Mouse (Mus musculus) cerebellum, adult (tissue): ENCODE results near the gene Drosha.
"Not testable (repeated sequence)": the region's sequence is repeated elsewhere in the genome, so short reads cannot be mapped to it uniquely, and the experiment has no call there.

Experiments used
- ATAC-seq: cut with Nextera tagmentation; 2 replicates; pipeline ENCODE4 v1.9.2; 2017; ENCODE audit warnings: mild to moderate bottlenecking, moderate library complexity, mixed read lengths; ENCODE audit not compliant: insufficient number of reproducible peaks, low FRiP score, low TSS enrichment

Gene Drosha

DNA sequence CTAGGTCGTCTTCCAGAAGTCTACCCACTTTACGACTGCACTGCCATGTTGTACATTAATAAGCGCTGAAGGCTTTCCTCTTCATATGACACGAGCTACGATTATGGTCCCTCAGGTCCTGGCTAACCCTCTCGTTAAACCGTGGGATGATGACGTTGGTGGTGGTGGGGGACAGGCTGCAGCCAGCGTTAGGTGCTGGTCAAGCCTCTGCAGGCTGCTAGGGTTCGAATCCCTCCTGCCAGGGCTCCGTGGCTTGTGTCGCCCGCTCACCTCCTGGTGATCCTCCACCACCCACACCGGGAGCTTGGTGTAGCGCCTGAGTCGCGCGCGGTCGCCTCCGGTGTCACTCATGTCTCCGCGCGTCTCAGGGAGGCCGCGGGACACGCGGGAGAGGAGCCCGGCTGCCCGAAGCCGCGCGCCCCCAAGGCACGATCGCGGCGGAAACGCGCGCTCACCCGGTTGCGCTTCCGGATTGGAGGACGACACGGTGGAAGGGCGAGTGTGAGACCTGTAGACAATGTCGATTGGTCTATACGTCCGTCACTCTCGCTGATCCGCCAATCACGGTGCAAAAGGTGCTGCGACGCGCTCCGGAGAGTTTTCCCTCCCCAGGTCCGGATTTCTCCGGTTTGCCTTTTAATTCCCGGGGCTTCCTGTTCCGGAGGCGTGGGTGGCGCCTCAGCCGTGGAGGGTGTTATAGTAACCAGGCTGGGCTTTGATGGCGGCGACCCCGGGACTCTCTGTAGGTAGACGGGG lies at the start of gene Drosha, which contains the start of gene 6030458C11Rik:
Gene Drosha, plus strand, starts transcription at position 619 of the 756 bp plus-strand sequence.
Gene 6030458C11Rik, minus strand, starts transcription at position 453 of the 756 bp plus-strand sequence.
- ATAC-seq, result peak; percentile 99

DNA sequence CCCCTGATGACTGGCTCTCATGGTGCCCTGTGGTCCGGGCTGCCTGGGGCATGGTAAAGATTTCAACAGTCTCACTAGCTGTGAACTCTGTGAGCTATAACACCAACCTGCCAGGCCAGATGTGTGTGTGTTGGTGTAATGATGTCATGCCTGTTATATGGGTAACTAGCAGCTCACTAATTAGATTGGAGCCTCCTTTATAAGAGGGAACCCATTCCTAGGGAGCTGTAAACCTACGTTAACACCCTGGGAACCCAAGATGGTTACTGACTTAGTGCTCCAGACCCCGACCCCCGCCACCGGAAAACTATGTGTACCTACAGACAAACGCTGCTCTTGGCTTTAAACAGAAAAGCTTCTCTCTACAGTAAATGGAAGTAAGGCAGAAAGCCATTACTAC lies 43.3 kb upstream of the Drosha start:
- no peak for ATAC-seq

DNA sequence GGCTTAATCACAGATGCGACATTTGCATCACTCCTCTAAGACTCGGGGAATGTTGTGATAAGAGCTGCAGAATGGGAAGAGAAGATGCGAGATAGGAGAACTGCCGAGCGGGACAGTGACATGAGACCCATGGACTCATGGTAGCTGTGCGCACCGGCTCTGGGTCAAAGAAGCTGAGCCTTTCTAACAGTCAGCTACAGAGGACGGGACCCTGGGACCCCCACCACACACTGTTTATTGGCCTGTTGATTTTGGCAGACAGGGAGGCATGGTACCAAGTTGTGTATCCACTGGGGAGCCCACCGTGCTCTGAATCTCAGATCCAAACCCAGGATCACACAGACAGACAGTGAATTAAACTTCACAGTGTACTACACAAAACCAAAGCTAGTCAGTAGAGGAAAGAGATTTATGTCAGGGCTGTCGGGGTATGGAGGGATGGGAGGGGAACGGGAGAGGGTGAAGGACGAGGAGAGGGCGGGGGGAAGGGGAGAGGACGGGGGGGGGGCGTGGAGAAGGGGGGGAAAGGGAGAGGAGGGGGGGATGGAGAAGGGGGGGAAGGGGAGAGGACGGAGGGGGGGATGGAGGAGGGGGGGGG lies 42.8 kb upstream of the Drosha start:
- no peak for ATAC-seq

DNA sequence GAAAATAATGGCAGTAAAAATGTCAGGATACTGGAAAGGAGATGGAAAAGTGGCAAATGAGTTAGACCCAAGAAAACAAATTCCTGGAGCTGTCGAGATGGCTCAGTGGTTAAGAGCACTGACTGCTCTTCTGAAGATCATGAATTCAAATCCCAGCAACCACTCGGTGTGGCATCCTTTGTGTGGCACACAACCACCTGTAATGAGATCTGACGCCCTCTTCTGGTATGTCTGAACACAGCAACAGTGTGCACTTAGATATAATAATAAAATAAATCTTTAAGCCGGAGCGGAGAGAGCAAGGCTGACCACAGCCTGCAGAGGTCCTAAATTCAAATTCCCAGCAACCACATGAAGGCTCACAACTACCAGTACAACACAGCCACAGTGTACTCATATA lies 36.1 kb upstream of the Drosha start:
- no peak for ATAC-seq

DNA sequence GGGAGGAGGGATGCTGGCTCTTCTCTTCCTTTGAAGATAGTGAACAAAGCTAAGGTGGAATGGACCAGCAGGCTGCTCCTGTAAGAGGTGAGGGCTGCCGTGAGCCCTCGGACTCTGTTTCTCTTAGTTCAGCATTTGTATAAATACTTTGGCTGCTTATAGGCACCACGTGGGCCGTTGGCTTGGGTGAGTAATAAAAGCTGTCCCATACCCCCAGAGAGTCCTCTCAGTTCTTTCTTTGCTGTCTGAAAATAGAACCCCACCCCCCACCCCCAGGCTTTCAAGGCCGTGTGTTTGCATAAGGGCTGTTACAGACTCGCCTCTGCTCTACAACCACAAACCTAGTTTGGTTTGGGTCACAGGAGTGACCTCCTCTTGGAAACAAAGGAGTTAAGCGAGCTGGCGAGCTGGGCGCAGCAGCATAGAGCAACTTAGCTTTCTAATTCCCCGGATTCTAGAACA lies 35.2 kb upstream of the Drosha start:
- ATAC-seq, result no peak

DNA sequence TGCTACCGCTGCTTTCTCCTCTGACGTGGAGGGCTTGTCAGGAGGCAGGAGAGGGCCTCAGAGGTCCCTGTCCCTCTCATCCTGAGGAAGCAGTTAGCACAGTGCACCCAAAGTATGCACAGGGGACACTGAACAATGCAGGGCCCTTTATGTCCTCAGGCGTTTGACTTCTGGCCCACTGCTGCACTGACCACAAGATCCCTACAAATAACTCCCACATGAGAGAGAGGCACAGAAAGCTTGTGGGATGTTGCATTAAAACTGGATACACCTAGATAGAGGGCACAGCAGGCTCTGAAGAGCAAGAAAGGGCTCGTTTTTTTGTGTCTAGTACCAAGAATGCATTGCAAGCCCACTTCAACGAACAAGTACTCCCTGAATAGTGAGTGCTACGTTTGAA lies 30.3 kb upstream of the Drosha start:
- ATAC-seq, result no peak

DNA sequence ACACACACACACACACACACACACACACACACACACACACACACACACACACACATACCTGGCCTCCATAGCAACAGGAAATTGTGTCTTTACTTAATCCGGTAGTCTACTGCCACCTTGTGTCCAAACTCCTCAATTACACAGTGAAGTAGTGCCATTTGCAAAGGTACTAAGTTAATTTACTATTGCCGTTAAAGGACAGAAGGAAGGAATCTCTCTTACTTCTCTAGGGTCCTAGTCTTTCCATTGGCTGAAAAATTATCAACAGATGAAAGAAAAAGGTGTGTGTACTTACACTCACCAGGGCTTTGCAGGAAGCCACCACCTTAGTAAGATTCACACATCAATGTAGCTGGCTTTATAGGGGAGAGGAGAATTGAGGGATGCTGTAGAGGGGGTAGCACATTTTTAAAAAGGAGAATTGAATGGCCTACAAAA lies 29.1 kb upstream of the Drosha start:
- no peak for ATAC-seq

DNA sequence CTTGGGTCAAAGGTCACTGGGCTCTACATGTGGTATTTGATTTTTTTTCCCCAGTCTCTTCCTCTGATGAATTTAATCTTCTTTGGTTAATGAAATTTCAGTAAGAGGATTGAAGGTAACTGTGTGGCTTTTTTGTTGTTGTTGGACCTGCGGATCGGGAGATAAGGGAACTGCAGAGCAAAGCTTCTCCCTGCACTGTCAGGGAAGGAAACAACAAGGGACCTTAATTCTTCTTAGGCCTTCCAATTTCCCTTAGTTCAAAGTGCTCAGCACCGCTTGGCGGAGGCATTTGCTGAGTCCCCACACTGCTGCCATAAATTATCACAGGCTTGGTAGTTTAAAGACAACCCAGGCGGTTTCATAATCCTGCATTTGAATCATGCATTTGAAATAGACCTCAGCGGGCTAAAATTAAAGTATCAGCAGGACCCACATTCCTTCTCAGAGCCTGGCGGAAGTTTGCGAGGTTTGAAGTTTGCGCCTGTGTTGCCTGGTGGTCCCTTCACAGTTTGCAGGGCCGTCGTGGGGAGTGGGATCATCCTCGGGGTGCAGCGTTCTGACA lies 28.6 kb upstream of the Drosha start:
- ATAC-seq, result no peak

DNA sequence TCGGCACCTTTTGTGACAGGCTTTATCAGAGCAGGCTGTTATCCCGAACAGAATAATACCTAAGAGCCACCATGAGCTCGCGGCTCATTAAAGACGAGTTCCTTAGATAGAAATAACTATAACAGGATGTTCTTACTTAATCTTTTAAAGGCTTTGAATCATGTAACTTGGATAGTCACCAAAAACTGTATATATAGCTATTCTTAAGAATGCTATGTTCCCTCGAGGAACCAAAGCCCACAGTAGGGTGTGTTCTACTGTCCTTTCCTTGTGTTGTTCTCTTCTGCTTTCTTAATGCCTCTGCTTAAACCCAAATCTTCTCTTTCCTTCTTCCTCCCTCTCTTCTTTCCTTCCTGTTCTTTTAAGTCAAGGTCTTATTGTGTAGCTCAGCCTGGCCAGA lies 26.6 kb upstream of the Drosha start:
- no peak for ATAC-seq

DNA sequence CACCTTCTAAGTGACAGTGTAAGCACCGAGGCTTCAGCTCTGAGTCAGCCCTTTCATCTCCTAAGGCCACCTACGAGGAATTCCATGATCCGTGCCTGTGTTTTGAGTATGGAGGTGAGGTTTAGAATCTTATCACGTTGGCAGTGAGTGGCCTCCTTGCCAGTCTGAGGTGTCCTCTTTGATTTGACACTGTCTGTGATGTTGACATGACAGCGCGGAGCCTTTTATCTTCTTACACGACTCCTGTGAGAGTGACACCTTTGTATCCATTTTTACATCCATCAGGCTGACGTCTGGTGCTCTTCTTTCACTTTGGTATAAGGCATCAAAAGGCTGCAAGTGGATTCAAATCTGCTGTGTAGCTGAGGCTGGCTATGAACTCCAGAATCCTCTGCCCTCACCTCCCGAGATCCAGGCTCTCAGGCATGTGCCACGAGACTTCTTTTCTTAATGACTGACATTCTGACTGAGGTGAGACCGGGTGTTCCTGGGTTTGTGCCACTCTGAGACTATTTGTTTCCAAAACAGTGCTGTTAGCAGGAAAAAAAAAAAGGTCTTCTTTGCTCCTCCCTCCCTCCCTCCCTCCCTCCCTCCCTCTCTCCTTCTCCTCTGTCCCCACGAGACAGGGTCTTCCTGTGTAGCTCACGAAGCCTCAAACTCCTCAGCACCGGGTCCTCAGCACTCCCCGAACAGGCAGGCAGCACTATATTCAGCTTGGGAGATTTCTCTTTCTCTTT lies 24.0 kb upstream of the Drosha start:
- ATAC-seq, result no peak

DNA sequence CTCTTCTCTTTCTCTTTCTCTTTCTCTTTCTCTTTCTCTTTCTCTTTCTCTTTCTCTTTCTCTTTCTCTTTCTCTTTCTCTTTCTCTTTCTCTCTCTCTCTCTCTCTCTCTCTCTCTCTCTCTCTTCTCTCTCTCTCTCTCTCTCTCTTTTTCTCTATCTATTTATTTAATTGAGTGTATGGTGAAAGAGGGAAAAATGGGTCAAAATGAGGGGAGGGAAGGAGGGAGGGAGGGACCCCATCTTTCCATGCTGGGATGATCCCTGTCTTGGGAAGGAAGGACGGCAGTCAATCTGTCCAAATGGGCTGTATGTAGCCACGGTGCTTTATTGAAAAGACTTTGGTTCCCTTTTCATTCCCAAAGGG lies 23.5 kb upstream of the Drosha start:
- not testable (repeated sequence) for ATAC-seq

DNA sequence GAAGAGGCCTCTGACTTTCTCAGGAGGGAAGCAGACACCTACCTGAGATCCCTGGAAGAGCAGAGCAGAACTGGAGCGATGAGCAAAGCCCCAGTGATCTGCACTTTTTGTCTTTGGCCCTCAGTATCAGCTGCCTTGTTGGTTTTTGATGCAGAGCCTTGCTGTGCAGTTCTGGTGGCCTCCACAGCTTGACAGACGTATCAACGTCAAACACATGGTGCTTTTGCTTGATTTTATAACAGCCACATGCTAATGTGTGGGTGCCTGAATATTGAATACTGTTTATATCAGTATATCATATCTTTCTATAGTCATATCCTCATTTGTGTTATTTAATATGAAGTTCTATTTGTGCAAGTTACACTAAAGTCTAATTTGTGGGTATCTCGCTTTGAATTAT lies 19.5 kb upstream of the Drosha start:
- ATAC-seq, result no peak

DNA sequence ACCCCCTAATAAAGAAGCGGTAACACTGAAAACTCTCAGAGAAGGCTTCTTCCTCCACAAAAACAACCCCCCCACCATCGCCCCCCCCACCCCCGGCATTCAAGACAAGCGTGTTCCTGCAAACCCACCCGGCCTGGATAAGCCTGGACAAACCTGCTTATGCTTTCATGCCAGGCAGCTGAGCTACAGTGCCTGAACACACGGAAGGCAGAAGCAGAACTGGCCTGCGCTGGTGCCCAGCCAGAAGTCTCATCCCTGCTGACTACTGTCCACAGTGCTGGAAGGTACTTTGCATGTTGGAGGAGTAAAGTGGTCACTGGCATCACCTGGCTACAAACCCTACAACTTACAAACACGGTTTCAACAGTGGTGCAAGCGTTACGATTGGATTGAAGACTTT lies 17.5 kb upstream of the Drosha start:
- ATAC-seq, result no peak

DNA sequence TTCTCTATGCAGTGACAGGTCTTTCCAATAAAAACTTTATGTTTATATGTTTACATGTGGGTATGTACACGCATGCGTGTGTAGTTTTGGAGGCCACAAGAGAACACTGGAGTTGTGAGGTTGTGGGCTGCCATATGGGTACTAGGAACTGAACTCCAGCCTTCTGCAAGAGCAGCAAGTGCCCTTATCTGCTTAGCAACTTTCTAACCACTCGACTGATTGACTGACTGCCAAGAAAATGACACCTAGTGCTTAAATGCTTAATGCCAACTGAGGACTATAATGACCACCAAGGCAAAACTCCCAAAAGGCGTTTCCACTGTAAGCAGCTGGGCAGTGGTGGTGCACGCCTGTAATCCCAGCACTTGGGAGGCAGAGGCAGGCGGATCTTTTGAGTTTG lies 15.3 kb upstream of the Drosha start:
- ATAC-seq, result no peak

DNA sequence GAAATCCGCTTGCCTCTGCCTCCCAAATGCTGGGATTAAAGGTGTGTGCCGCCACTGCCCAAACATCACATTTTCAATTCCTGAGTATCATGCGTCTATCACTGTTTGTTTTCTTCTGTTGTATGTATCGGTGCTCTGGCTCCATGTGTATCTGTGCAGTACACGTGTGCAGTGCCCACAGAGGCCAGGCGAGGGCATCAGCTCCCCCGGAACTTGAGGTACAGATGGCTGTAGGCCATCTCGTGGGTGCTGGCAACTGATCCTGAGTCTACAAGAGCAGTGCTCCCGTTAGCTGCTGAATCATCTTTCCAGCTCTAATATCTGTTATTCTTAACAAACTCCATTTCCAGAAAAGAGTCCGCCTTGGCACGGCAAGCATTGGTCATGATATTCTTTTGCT lies 12.0 kb upstream of the Drosha start:
- ATAC-seq, result no peak

DNA sequence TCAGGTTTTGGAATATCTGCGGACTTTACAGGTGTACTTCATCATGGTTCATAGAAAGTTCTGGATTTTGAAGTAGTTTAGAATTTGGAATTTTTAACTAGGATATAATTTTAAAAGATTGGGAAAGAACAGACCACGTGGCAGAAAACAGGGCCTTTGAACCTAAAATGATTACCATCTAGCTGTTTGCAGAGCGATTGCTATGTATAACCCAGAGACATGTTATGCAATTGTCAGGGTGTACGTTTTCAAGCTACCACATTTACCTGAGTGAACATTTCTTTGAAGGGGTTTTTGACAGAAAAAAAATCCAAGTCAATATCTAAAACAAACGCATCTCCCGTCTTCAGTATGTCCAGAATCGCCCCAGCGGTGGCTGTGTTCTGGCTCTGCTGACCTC lies 7.0 kb upstream of the Drosha start:
- ATAC-seq, result no peak

DNA sequence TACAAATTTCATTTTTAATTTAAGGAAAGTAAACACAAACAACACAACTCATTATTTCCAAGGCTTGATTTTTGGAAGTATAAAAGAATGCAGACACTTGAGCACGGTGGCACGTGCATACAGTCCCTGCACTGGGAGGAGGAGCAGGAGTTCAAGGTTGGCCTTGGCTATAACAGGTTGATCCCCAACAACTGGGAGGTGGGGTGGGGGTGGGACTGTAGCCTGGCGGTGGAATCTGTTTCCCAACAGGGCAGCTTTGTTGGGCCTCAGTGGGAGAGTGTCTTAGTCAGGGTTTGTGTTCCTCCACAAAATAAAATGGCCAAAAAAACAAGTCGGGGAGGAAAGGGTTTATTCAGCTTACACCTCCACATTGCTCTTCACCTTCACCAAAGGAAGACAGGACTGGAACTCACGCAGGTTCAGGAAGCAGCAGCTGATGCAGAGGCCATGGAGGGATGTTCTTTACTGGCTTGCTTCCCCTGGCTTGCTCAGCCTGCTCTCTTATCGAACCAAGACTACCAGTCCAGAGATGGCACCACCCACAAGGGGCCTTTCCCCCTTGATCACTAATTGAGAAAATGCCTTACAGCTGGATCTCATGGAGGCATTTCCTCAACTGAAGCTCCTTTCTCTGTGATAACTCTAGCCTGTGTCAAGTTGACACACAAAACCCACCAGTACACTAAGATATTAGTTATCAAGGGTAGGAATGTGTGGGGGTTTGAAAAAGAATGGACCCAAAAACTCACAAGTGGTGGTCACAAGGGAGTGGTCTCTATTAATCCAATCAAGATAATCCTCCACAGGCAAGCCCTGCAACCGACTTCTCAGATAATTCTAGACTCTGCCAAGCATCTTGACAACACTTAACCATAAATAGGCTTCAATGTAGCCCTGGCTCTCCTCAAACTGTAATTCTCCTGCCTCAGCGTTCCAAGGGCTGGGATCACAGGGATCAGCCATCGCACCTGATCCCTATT lies 1.9 kb upstream of the Drosha start:
- no peak for ATAC-seq

DNA sequence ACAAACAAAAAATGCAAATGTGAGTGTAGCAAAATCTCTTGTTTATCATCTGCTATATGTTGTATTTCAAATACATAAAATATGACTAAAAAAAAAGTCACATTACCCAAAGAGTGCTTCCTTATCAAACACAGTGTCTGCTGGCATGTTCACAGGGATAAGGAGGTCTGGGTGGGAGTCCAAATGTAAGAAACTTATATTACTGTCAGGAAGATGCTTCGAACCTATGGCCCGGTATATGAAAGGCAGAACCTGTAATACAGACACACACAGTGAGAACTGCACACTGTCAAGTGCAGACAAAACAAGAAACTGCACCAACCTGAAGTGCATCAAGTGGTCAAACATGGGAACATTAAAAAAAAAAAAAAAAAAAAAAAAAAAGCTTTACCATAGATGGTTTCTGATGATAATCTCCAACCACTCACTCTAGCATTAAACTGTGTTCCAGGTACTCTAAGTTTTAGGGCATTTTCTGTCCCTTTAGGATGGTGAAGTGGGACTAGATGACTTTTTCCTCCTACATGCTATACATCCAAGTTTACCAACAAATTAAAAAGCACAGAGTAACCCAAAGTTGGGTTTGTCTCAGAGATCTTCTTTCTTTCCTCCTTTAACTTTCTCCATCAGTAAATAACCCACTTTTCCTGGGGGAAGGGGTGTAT lies 1.0 kb upstream of the Drosha start:
- no peak for ATAC-seq

DNA sequence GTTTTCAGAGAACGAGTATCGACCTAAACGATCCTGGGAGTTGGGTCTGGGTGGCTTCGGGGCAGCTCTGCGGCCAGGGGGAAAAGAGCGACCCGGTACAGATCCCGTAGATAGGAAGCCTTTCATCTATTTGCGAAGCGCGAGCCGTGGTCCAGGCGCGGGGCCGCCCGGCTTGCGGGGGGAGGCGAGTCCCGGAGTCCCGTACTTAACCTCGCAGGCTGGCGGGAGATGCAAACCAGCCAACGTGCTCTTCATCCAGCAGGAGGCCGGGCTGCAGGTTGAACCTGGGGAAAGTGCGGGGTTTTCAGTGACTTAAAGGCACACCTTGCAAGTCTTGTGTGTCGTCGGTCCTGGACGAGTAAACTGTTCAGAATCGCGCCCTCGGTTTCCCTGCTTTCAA lies 350 bp downstream of the Drosha start:
- ATAC-seq, result peak; percentile 37
